Mouse (Mus musculus) embryo, embryonic 10.5 days (tissue): Measurements from ENCODE around the gene Rps23.

Experiments used
- DNase-seq: peaks from one replicate; pipeline ENCODE4 v3.0.0-alpha.2; 2015; ENCODE audit warnings: low spot score

Gene Rps23

GRCm38 (mm10) chr13:90933256-90933655, 10.5 kb downstream of the Rps23 start:
- DNase-seq = no peak

- no peak for DNase-seq
Measured at GRCm38 (mm10) chr13:90935852-90936251, 13.1 kb downstream of the Rps23 start.

DNA sequence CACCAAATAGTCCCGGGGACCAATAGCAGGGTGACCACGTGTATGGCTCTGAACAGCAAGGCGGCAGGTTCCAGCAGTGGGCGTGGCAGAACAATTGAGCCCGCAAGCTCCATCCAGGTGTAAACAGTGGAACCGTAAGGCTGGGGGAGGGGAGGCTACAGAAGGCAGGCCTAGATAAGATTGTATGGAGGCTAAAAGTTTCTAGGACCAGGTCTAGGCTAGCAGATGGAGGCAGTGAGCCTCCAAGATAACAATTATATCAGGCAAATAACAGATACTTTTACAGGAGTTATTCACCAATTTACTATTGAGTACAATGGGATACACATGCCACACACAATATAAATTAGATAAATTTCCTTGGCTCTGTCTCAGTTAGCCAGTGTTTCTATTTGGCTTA, 16.4 kb downstream of the Rps23 start:
- DNase-seq = no peak

DNA sequence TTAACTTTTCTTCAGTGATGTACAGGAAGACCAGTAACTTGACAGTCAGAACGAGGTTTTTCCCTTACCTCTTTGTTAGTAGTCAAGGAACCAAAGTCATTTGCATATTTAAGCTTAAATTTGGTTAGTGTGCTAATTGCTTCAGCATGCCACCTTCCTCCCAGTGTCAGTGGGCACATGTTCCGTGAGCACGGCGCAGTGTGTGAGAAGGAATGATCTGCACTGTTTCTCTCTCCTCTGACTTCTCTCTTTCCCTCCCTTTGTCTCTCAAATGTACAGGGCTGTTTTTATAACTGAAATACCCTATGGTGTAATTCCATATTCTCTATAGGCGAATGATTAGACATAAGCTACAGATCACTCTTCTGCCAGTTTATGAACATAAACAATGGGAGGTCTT, 16.8 kb downstream of the Rps23 start:
- no peak for DNase-seq

GRCm38 (mm10) chr13:90958894-90959293, 36.1 kb downstream of the Rps23 start:
- DNase-seq = no peak

DNA sequence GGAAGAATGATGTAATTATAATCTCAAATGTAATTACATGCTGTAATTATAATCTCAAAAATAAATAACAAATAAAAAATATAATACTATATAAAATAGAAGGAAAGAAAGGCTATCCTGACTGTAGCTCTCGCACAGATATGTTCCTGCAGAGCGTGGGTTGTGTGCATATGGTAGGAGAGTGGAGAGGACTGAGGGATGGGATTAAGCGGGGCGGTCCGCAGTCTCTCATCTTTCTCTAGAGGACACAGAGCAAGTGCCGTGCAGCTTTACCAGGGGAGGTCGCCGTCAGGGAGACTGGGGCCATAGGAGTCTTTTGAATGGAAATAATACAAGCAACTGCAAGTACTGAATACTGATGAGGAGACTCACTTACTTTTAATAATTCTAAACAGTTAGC, 37.8 kb downstream of the Rps23 start:
- no peak for DNase-seq

DNA sequence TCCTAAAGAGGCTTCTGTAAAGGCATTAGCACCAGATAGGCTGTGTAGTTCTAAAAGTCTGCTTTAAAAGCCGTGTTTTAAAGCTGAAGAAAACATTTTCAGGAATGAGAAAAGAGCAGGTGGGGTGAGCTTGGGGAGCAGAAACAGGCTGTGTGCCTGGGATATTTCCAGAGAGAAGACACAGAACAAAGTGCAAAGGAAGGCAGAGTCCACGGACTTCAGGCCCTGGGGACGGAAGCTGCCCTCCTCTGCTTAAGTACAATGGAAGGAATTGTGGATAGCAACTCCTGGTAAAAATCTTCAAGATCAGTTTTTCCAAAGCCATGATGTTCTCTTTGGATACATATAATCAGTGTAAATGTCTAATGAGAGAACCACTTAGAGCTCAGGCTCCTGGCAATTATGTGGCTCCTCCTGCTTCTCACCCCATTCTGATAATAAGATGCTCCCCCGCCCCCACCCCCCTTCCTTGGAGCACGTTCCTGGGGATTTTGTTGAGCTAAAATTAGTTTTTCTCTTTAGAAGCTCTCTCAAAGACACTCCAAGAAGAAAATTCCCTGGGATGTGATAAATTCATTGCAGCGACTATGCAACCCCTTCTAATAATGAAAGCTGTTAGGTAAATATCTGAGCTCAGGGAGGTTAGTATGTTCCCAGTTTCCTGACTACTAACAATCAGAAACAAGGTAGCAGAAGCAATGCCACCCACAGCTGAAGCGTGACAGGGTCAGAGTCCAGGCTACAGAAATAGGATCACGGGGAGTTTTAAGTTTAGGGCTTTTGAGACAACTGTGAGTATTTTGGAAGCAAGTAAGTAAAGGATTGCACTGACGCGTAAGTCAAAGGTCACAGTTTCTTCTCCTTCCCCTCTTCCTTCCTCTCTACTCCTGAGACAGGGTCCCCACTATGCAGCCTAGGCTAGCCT, 40.3 kb downstream of the Rps23 start:
- no peak for DNase-seq

DNA sequence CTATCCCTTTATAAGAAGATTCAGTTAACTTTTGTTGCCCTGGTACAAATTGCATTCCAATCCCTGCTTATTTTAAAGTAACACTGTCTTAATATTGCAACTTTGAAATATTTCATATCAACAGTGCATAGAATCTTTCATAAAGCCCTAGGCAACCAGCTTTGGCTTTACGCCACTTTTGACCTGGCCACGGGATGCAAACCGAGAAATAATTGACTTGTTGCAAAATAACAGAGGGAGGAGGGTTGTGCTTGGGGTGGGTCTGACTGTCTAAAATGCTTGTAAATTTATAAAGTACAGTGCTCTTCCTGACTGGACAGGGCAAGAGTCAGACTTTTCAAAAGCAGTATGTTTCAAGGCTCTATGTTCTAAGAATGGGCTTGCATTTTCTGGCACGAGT, 41.8 kb downstream of the Rps23 start:
- no peak for DNase-seq

- no peak for DNase-seq
Measured at GRCm38 (mm10) chr13:90965996-90966395, 43.2 kb downstream of the Rps23 start.

DNA sequence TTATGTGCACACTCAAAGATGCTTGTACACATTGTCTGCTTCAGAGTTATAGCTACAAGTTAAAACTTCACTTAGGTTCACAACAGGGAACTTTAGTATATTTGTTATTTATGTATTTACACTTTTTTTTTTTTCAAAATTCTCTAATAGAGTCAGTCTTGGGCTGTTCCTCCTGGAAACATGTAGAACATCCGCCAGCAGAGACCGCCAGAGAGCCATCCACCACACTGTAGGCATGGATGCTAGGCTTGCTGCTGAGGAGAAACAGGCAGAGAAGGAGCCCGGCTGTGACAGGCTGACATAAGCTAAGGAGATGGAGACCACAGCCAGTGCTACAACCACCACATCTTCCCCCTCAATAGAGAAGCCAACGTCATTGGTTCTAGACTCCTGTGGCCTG, 44.7 kb downstream of the Rps23 start:
- peak; percentile 85 for DNase-seq

DNA sequence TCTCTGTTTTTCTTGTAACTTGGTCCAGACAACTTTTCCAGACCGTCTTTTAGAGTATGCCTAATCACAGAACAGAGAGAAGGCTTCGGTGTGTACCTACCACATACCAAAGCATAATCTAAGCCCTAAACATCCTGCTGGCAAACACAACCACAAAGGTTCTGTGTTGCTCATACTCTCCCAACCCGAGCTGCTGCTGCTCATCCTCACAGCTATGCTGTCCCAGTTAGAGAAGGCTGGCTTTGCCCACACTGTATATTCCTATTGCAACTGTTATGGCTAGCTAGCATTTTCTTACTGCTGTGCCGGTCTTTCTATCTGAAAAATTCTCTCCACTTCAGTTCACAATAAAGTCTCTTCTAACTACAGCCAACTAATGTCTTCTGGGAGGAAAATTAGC, 46.2 kb downstream of the Rps23 start:
- no peak for DNase-seq

DNA sequence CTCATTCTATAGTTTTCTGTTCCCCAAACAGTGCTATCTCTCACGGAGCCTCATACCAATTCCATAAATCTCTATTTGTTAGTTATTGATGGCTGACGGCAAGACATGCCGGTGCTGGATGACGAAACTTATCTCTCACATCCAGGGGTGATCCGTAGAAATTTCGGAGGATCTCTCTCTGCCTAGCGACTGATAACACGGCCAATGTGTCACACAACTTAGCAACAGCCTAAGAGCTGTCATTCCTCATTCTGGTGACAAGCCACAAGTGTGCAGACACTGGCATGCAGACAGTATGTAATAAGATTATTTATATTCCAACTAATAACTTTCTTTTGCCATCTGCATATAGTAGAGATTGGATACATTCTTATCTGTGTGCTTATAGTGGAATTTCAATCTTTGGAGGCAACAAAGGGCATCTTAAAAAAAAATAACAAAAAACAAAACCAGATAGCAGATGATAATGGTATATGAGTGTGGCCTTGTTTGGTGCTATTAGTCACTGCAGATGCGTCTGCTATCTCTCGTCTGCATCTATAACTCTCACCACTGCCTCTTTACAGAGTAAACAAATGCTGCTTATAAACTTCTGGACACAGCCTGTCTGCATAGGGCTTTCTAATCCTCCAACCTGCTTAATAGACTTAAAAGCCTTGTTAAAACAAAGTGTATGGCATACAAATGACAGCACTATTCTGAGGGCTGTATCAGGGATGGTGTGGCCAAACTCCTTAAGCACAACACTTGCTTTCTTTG, 47.7 kb downstream of the Rps23 start:
- no peak for DNase-seq

DNA sequence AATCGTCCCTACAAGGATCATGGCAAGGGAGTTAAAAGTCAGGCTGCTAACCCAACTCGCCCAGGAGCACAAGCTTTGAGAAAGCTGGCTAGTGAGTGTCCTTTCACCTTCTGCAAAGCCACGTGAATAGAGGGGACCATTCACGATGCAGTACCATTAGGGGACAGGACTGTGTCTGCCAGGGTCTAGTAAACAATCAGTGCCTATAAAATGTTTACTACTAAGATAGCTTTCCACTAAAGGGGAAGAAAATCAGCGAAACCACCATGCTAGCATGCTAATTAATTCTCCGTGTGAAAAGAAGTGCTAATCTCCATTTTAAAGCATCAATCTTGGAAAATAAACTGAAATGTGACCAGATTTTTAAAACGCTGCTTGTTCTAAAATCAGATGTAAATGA, 50.7 kb downstream of the Rps23 start:
- DNase-seq = no peak
